Mouse (Mus musculus) heart, adult 2 months (tissue): ENCODE measurements around the gene 1700029P11Rik. TPM values are rescaled to one million over a fixed set of nuclear protein-coding genes. Genes with fewer than 3 reads are reported as not detected.
A peak's percentile ranks its signal among the peaks of the same experiment; 100 is the strongest.

Experiments used
- DNase-seq, 2 experiments: peaks; one replicate each; pipeline ENCODE4 v3.0.0; 2021
- H3K27ac ChIP-seq: fragments of 200-600 bp; 2 replicates; pipeline ENCODE4 v1.8.1; 2022
- H3K27me3 ChIP-seq: fragments of 200-500 bp; 2 replicates; pipeline ENCODE4 v1.6.1; 2012; ENCODE audit warnings: mild to moderate bottlenecking, low read length, inconsistent platforms, mixed read lengths; ENCODE audit not compliant: control insufficient read depth, insufficient read depth
- H3K36me3 ChIP-seq: fragments of 200-500 bp; 2 replicates; pipeline ENCODE4 v1.6.1; 2012; ENCODE audit warnings: low read length, inconsistent platforms; ENCODE audit not compliant: control insufficient read depth, insufficient read depth
- H3K4me1 ChIP-seq: fragments of 200-500 bp; 2 replicates; pipeline ENCODE4 v1.6.1; 2011; ENCODE audit warnings: low read length; ENCODE audit not compliant: control insufficient read depth, insufficient read depth
- H3K4me3 ChIP-seq: fragments of 200-600 bp; 2 replicates; pipeline ENCODE4 v1.8.1; 2022
- H3K79me2 ChIP-seq: fragments of 200-500 bp; replicated peaks from 2 replicates; pipeline ENCODE4 v1.6.1; 2012; ENCODE audit warnings: mild to moderate bottlenecking, inconsistent platforms, low read length, moderate library complexity, mixed read lengths; ENCODE audit not compliant: control insufficient read depth, insufficient read depth
- H3K9ac ChIP-seq: fragments of 200-500 bp; 2 replicates; pipeline ENCODE4 v1.6.1; 2012; ENCODE audit warnings: low read depth, mild to moderate bottlenecking, control low read depth, inconsistent platforms, low read length, mixed read lengths
- CTCF ChIP-seq: fragments of 200-600 bp; IDR thresholded peaks from 2 replicates; pipeline ENCODE4 v1.8.1; 2022; ENCODE audit warnings: antibody characterized with exemption, mild to moderate bottlenecking, moderate library complexity
- EP300 ChIP-seq: fragments of 200-500 bp; IDR thresholded peaks from 2 replicates; pipeline ENCODE4 v1.6.1; 2011; ENCODE audit warnings: low read depth, low read length, control low read depth; ENCODE audit not compliant: insufficient read depth
- POLR2A ChIP-seq: fragments of 200-500 bp; IDR thresholded peaks from 2 replicates; pipeline ENCODE4 v1.6.1; 2011; ENCODE audit warnings: mild to moderate bottlenecking, low read depth, low read length, control low read depth; ENCODE audit not compliant: insufficient read depth
- WGBS: fragments of 180-500 bp; shearing (Covaris S2); methylation state at CpG from one replicate; pipeline ENCODE4 v1.1.7; 2018; 5-methylcytosine and 5-hydroxymethylcytosine counted together
- intact Hi-C: fragments of 180-260 bp; cut with DNase I; formaldehyde crosslinking; loops from one replicate; pipeline ENCODE4 v1.15.1; 2025
- polyA plus RNA-seq: library from polyadenylated mRNA; depleted of rRNA; stranded (reverse); fragments of >200 nt; gene quantifications from 2 replicates; pipeline ENCODE4 v1.2.3, GENCODE M21; 2012; rRNA removed
- total RNA-seq, 2 experiments: library from RNA; stranded (reverse); gene quantifications; 2 replicates each; pipeline ENCODE4 v1.2.3; 2021

Gene 1700029P11Rik
- total and polyA plus RNA-seq, 3 experiments: not detected

- no peak overlapping the region for H3K9ac ChIP-seq
- intact Hi-C loops: no loop called here
- H3K36me3 ChIP-seq: no peaks in the 10 kb centered on the region; the same call in 1 of the 2 replicates
- H3K4me1 ChIP-seq: peaks cover 1% of the 10 kb centered on the region; the same call in 1 of the 2 replicates
- TF ChIP-seq CTCF (no peak), EP300 (no peak), POLR2A (no peak)
- H3K27me3 ChIP-seq: no peaks in the 10 kb centered on the region
- no peak for DNase-seq
- H3K79me2 ChIP-seq: no peaks in the 10 kb centered on the region
- H3K27ac ChIP-seq: no peak overlapping the region
- WGBS: 85% methylated on average over 4 of the region's 4 CpGs
- H3K4me3 ChIP-seq: no peak overlapping the region
Measured at GRCm38 (mm10) chr15:82017461-82017860, 37.1 kb downstream of the 1700029P11Rik start.

DNA sequence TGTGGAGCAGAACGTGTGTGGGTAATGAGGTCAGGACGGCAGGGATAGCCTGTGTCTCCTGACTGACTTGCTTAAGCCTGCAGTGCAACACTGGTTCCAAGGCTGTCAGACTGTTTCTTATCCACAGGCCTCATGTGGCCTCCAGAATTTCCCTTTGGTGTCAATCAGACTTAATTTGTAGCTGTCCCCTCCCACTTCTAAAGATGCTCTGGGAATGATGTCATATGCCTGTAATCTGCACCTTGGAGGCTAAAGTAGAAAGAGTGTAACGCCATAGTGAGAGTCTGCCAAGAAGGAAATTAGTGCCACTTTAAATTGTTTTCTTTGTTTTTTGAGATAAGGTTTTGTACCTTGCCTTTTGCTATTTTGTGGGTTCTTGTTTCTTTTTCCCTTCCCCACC is 38.9 kb downstream of the 1700029P11Rik start:
- no peak overlapping the region for H3K9ac ChIP-seq
- intact Hi-C loops: no loop called here
- H3K36me3 ChIP-seq: no peaks in the 10 kb centered on the region; the same call in 1 of the 2 replicates
- H3K4me1 ChIP-seq: peaks cover 1% of the 10 kb centered on the region; the same call in 1 of the 2 replicates
- DNase-seq: no peak
- H3K79me2 ChIP-seq: no peaks in the 10 kb centered on the region
- H3K4me3 ChIP-seq: no peak overlapping the region
- 50% methylated on average over 3 of the region's 3 CpGs for WGBS
- TF ChIP-seq POLR2A (no peak), CTCF (no peak), EP300 (no peak)
- no peaks in the 10 kb centered on the region for H3K27me3 ChIP-seq
- no peak overlapping the region for H3K27ac ChIP-seq

DNA sequence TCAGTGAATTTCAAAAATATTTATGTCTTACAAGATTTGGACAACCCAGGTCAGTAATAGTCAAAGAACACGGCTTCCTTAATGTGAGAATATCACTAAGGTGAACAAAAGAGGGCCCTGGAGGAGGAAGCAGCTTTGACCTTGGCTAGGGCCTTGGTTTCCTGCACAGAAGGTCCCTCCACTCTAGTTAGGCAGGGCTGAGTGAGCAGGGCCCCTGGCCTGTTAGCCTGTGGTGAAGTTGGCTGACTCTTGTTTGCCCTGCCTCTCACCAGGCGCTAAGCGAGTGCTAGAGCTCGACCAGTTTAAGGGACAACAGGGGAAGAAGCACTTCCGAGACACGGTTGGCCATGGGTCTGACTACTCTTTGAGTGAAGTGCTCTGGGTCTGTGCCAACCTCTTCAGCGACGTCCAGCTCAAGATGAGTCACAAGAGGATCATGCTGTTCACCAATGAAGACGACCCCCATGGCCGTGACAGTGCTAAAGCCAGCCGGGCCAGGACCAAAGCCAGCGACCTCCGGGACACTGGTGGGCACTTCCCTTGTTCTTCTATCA is 42.3 kb downstream of the 1700029P11Rik start:
- intact Hi-C loops: no loop called here
- DNase-seq: peak in 1 of 2 experiments; percentile 7
- H3K36me3 ChIP-seq: no peaks in the 10 kb centered on the region
- no peaks in the 10 kb centered on the region for H3K27me3 ChIP-seq
- H3K9ac ChIP-seq: no peak overlapping the region
- H3K4me3 ChIP-seq: no peak overlapping the region
- no peak overlapping the region for H3K27ac ChIP-seq
- no peaks in the 10 kb centered on the region for H3K79me2 ChIP-seq
- H3K4me1 ChIP-seq: no peaks in the 10 kb centered on the region
- 40% methylated on average over 13 of the region's 13 CpGs for WGBS
- TF ChIP-seq POLR2A (no peak), CTCF (no peak), EP300 (no peak)

- no peak for TF ChIP-seq EP300
- no peak for TF ChIP-seq POLR2A
- TF ChIP-seq CTCF: no peak
- no peak overlapping the region for H3K27ac ChIP-seq
- H3K79me2 ChIP-seq: no peaks in the 10 kb centered on the region
- no peak for DNase-seq
- H3K9ac ChIP-seq: no peak overlapping the region
- no peaks in the 10 kb centered on the region for H3K27me3 ChIP-seq
- intact Hi-C loops: no loop called here
- H3K4me3 ChIP-seq: no peak overlapping the region
- WGBS: 87% methylated on average over 6 of the region's 6 CpGs
- H3K36me3 ChIP-seq: no peaks in the 10 kb centered on the region
- no peaks in the 10 kb centered on the region for H3K4me1 ChIP-seq
Measured at GRCm38 (mm10) chr15:82023965-82024635, 43.8 kb downstream of the 1700029P11Rik start.

DNA sequence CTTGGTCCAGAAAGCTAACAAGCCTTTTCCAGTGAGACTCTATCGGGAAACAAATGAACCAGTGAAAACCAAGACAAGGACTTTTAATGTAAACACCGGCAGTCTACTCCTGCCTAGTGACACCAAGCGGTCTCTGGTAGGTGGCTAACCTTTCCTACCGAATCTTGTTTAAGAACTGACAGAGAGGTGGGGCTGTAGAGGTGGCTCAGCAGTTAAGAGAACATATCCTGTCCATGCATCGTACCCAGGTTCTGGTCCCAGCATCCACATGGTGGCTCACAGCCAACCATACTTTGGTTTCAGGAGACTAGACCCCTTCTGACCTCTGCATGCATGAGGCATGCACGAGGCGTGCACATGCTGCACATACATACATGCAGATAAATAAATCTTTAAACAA is 46.9 kb downstream of the 1700029P11Rik start:
- WGBS: 89% methylated on average over 7 of the region's 7 CpGs
- no peak overlapping the region for H3K9ac ChIP-seq
- H3K27me3 ChIP-seq: no peaks in the 10 kb centered on the region
- no peak overlapping the region for H3K4me3 ChIP-seq
- TF ChIP-seq EP300: no peak
- TF ChIP-seq CTCF: no peak
- no peak for TF ChIP-seq POLR2A
- H3K27ac ChIP-seq: no peak overlapping the region
- no peaks in the 10 kb centered on the region for H3K36me3 ChIP-seq
- no peaks in the 10 kb centered on the region for H3K79me2 ChIP-seq
- DNase-seq: no peak
- intact Hi-C loops: no loop called here
- no peaks in the 10 kb centered on the region for H3K4me1 ChIP-seq

DNA sequence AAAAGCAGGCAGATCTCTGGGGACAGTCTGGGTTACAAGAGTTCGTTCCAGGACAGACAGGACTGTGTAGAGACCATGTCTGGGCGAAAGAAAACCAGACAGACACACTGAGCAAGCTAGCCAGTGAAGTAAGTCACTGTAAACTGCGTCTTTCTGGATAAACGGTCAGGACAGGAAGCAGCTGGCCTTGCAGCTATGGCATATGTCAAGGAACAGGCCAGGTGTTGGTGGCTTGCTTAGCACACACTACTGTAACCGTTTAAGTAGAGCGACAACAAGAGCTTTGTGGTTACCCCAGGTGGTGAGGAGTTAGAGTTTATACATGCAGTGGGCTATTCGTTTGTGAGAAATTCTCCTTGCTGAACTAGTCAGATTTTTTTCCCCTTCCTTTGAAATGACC is 47.4 kb downstream of the 1700029P11Rik start:
- Histone ChIP-seq H3K27ac (no peak overlapping the region), H3K27me3 (no peaks in the 10 kb centered on the region), H3K4me3 (no peak overlapping the region), H3K4me1 (no peaks in the 10 kb centered on the region), H3K79me2 (no peaks in the 10 kb centered on the region), H3K9ac (no peak overlapping the region), H3K36me3 (no peaks in the 10 kb centered on the region)
- intact Hi-C loops: no loop called here
- no peak for TF ChIP-seq POLR2A
- no peak for TF ChIP-seq CTCF
- WGBS: 76% methylated on average over 7 of the region's 7 CpGs
- DNase-seq: no peak

Other genes with a start within 250 kb of the 1700029P11Rik start
- 10 to 100 TPM; 65.5 to 74.9 TPM for gene Zc3h7b, start 235.5 kb upstream of the 1700029P11Rik start, total RNA-seq
- gene Zc3h7b, start 235.5 kb upstream of the 1700029P11Rik start, polyA plus RNA-seq: 30.9 and 35.9 TPM in 2 replicates
- gene Rangap1, start 235.0 kb upstream of the 1700029P11Rik start, total RNA-seq: 10 to 100 TPM; 25.7 to 27.3 TPM
- gene Rangap1, start 235.0 kb upstream of the 1700029P11Rik start, polyA plus RNA-seq: 14.1 and 19.1 TPM in 2 replicates
- gene Tef, start 178.1 kb upstream of the 1700029P11Rik start, total RNA-seq: 100 to 1,000 TPM in 1 of 2 experiments, 10 to 100 TPM in 1; 46.7 to 127 TPM
- gene Tef, start 178.1 kb upstream of the 1700029P11Rik start, polyA plus RNA-seq: 76.7 and 100 TPM in 2 replicates
- 100 to 1,000 TPM; 101 to 114 TPM for gene Tob2, start 121.7 kb upstream of the 1700029P11Rik start, total RNA-seq
- 39.4 and 49.7 TPM in 2 replicates for gene Tob2, start 121.7 kb upstream of the 1700029P11Rik start, polyA plus RNA-seq
- 10 to 100 TPM; 30.2 to 36.5 TPM for gene Phf5a, start 108.6 kb upstream of the 1700029P11Rik start, total RNA-seq
- 30.2 and 39.1 TPM in 2 replicates for gene Phf5a, start 108.6 kb upstream of the 1700029P11Rik start, polyA plus RNA-seq
- 1,000 to 10,000 TPM; 1,810 to 2,215 TPM for gene Aco2, start 108.2 kb upstream of the 1700029P11Rik start, total RNA-seq
- gene Aco2, start 108.2 kb upstream of the 1700029P11Rik start, polyA plus RNA-seq: 2,076 and 2,628 TPM in 2 replicates
- 1 to 10 TPM; 5.9 to 8.1 TPM for gene Polr3h, start 54.3 kb upstream of the 1700029P11Rik start, total RNA-seq
- 7.2 and 10.2 TPM in 2 replicates for gene Polr3h, start 54.3 kb upstream of the 1700029P11Rik start, polyA plus RNA-seq
- 10 to 100 TPM; 66.1 to 92.7 TPM for gene Csdc2, start 43.8 kb upstream of the 1700029P11Rik start, total RNA-seq
- 85.7 and 111 TPM in 2 replicates for gene Csdc2, start 43.8 kb upstream of the 1700029P11Rik start, polyA plus RNA-seq
- gene Pmm1, start 19.6 kb upstream of the 1700029P11Rik start, total RNA-seq: 10 to 100 TPM; 22.0 to 26.7 TPM
- gene Pmm1, start 19.6 kb upstream of the 1700029P11Rik start, polyA plus RNA-seq: 27.7 and 34.4 TPM in 2 replicates
- gene Xrcc6, start 7.3 kb downstream of the 1700029P11Rik start, total RNA-seq: 10 to 100 TPM; 18.9 to 24.3 TPM
- gene Xrcc6, start 7.3 kb downstream of the 1700029P11Rik start, polyA plus RNA-seq: 18.6 and 20.3 TPM in 2 replicates
- 10 to 100 TPM; 21.4 to 27.7 TPM for gene Desi1, start 53.3 kb downstream of the 1700029P11Rik start, total RNA-seq
- 20.1 and 23.1 TPM in 2 replicates for gene Desi1, start 53.3 kb downstream of the 1700029P11Rik start, polyA plus RNA-seq
- 10 to 100 TPM; 49.5 to 52.7 TPM for gene Snu13, start 67.1 kb downstream of the 1700029P11Rik start, total RNA-seq
- gene Snu13, start 67.1 kb downstream of the 1700029P11Rik start, polyA plus RNA-seq: 49.5 and 66.6 TPM in 2 replicates
- gene 4930407I10Rik, start 78.6 kb downstream of the 1700029P11Rik start, total RNA-seq: not detected
- not detected in 2 replicates for gene 4930407I10Rik, start 78.6 kb downstream of the 1700029P11Rik start, polyA plus RNA-seq
- gene Mei1, start 89.5 kb downstream of the 1700029P11Rik start, total RNA-seq: not detected
- not detected in 2 replicates for gene Mei1, start 89.5 kb downstream of the 1700029P11Rik start, polyA plus RNA-seq
- 1 to 10 TPM; 3.9 to 4.0 TPM for gene Ccdc134, start 147.4 kb downstream of the 1700029P11Rik start, total RNA-seq
- gene Ccdc134, start 147.4 kb downstream of the 1700029P11Rik start, polyA plus RNA-seq: 4.8 and 6.6 TPM in 2 replicates
- 10 to 100 TPM; 22.4 to 24.2 TPM for gene Srebf2, start 166.6 kb downstream of the 1700029P11Rik start, total RNA-seq
- gene Srebf2, start 166.6 kb downstream of the 1700029P11Rik start, polyA plus RNA-seq: 33.3 and 45.3 TPM in 2 replicates
- gene Shisa8, start 232.3 kb downstream of the 1700029P11Rik start, total RNA-seq: under 1 TPM; 0.13 to 0.23 TPM
- gene Shisa8, start 232.3 kb downstream of the 1700029P11Rik start, polyA plus RNA-seq: 0.15 and 0.21 TPM in 2 replicates
- under 1 TPM; 0.16 to 0.18 TPM for gene Tnfrsf13c, start 243.8 kb downstream of the 1700029P11Rik start, total RNA-seq
- gene Tnfrsf13c, start 243.8 kb downstream of the 1700029P11Rik start, polyA plus RNA-seq: 0.44 and 0.86 TPM in 2 replicates